Mouse (Mus musculus) testis, postnatal 10 days (tissue): ENCODE results near the gene Kansl1l.

Source experiments
- DNase-seq: peaks from one replicate; pipeline ENCODE4 v3.0.0; 2021; ENCODE audit warnings: low spot score

Gene Kansl1l

GRCm38 (mm10) chr1:66816837-66817452 is 417 bp downstream of the Kansl1l start:
- peak; percentile 99 for DNase-seq

- peak; percentile 84 for DNase-seq
Observed at GRCm38 (mm10) chr1:66815941-66816777, 1.2 kb downstream of the Kansl1l start.

DNA sequence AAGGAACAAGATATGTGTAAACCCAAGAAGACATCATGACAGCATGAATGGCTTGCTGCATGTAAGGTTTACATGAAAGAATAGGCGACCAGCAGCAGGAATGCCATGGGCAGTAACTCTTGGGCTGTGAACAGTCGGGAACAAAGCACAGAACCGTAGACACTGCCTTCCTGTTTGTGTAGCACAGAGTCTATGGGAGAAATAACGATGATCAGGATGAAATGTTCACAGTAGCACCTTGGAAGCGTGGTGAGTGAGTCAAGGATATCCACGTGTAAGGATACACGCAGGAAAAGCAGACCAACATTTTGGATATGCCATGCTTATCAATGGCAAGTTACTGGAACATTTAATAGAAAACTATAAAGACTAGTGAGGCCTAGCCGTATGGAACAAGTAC is 2.6 kb downstream of the Kansl1l start:
- no peak for DNase-seq

DNA sequence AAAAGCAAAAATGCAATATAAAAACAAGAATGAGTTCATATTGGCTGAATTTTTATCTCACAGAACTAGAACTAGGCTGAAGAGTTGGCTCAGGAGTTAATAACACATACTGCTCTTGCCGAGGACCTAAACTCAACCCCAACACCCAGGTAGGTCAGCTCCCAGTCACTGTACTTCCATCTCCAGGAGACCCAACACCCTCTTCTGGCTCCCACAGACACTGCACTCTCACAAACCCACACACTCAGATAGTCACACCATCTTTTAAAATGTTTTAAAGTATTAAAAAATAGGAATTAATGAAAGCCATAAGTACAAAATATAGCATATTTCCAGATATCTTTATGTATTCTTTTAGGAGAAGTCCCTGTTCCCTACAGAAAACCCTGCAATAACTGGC is 4.2 kb downstream of the Kansl1l start:
- DNase-seq = no peak

GRCm38 (mm10) chr1:66806821-66807220 is 10.5 kb downstream of the Kansl1l start:
- no peak for DNase-seq

DNA sequence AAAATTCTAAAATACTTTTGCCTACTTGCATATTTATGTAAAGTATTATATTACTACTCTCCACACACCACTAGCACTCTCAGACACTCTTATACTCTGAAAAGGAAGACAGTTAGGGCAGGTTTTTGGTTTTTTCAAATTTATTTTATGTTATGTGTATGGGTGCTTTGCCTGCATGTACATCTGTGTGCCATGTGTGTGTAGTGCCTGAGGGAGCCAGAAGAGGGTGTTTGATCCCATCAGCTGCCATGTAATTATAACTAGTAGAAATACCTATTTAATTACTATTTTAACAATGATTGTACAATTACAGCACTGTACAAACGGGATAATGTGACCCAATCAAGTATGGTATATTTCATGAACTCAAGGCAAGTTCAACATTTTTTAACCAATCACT is 12.0 kb downstream of the Kansl1l start:
- DNase-seq = no peak

DNA sequence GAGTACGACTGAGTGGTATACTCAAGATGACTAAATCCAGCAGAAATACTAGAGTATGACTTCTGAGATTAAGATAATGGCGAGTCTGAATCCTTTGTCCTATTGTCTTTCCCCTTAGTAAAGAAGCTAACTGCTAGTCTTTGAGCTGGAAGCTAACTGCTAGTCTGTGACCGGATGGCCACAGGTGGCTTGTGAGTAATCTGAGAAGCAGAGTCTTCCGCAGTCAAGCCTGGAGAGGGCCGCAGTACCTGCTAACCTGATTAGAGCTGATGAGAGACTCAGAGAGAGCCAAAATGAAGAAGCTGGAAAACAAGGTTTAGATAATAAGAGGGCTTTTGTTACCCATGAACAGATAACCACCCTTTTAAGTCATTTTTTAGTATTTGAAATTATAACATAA is 12.7 kb downstream of the Kansl1l start:
- DNase-seq = no peak

- DNase-seq = no peak
Observed at GRCm38 (mm10) chr1:66797962-66798361, 19.4 kb downstream of the Kansl1l start.

DNA sequence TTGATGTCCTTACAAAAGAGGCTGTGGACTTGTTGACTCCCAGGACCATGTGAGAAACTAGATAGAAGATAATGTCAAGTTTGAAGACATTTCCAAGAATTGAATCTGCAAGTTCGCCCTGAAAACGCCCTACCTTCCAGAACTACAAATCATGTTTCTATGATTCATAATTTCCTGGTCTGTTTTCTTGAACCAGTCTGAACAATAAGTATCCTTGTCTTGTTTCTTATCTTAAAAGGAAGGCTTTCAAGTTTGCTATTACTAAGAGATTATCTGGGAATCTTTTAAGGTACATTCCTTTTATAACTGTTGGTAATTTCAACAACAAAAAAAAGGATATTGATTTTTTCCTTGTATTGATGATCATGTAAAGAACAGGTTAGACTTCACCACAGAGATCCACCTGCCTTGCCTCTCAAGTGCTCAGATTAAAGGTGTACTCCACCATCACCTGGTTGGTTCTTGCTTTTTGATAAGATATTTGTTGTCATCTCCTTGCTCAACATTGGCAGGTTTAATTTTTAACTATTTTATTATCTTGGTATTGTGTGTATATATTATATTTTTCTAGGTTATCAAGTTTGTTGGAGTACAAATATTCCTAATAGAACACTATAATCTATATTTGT is 24.4 kb downstream of the Kansl1l start:
- no peak for DNase-seq

DNA sequence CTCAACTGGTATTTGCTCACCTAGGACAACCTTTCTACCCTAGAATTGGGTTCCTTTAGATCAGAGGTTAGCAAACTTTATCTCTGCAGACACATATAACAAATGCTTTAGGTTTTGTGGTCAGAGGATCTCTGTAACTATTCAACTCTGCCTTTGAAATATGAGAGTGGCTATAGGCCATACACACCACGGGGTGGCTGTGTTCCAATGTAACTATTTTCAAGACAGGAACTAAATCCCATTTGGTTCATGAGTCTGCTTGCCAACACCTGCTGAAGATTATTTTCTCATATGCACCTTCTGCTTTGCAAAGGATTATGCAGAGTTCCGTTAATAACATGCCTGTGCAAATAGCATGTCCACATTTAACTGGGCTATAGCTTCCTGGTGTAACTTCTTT is 35.1 kb downstream of the Kansl1l start:
- no peak for DNase-seq

- no peak for DNase-seq
Observed at GRCm38 (mm10) chr1:66781027-66781426, 36.3 kb downstream of the Kansl1l start.

GRCm38 (mm10) chr1:66778798-66779197 is 38.6 kb downstream of the Kansl1l start:
- no peak for DNase-seq

GRCm38 (mm10) chr1:66777878-66778277 is 39.5 kb downstream of the Kansl1l start:
- DNase-seq = no peak

- DNase-seq = no peak
Observed at GRCm38 (mm10) chr1:66768764-66769163, 48.6 kb downstream of the Kansl1l start.

GRCm38 (mm10) chr1:66730581-66730980 is 86.8 kb downstream of the Kansl1l start:
- DNase-seq = no peak

- DNase-seq = no peak
Observed at GRCm38 (mm10) chr1:66712859-66713258, 104.5 kb downstream of the Kansl1l start.

- no peak for DNase-seq
Observed at GRCm38 (mm10) chr1:66704523-66704922, 112.8 kb downstream of the Kansl1l start.

GRCm38 (mm10) chr1:66702623-66703345 is 114.6 kb downstream of the Kansl1l start:
- no peak for DNase-seq

DNA sequence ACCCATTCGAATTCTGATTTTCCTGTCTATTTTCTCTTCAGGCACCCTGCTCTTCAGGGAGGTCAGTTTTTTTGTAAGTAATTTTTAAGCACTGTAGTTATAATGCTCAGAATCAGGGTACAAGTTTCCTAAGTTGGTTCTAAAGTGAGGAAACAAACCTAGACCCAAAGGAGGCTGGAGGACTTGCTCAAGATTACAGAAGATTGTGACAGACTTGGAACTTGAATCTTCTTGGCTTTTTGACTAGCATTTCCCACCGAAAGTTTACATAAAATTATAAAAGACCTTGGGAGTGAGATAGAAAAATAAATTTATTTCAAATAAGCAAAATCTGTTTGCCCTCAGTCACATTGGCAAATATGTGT is 115.8 kb downstream of the Kansl1l start:
- no peak for DNase-seq

DNA sequence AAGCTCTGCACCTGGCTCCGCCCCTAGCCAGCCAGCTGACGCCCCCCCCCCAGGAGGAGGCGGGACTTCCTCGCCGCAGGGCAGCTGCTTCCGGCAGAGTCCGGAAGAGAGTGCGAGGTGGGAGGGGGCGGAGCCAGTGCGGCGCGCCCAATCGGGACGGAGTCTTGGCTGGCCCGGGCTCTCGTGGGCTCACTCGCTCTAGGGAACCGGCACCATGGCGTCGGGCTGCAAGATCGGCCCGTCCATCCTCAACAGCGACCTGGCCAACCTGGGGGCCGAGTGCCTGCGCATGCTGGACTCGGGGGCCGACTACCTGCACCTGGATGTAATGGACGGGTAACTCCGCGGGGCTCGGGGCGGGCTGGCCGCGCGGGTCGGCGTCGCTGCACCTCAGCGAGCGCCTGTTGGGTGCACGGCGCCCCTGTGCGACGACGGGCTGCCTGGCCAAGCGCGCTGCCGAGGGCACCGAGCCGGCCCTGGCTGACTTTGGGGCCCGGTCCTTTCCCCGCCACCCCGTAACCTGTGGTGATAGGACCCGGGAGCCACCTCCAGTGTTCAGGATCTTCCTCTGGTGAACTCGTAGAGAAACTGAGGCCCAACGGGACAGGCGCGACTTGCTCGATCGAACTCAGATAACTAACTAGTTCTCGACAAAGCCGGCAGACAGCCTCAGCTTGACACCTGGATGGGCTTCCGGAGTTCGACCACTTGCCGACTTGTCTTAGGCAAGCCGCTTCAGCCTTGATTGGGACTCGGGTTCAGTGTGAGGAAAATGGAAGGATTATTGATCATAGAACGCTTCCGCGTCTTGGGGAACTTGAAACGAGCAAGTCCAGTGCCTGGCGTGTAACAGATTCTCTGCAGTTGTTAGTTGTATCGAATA is 116.4 kb downstream of the Kansl1l start, which contains the start of gene Rpe:
TSS of gene Rpe (plus strand) at position 139 of the 883 bp plus-strand sequence.
- peak; percentile 97 for DNase-seq

GRCm38 (mm10) chr1:66700149-66700692 is 117.1 kb downstream of the Kansl1l start:
- no peak for DNase-seq
